Mouse (Mus musculus) retina, adult 2 months (tissue): ENCODE measurements around the gene Scp2.
"Not testable (repeated sequence)": the region's sequence is repeated elsewhere in the genome, so short reads cannot be mapped to it uniquely, and the experiment has no call there.

Experiments
- DNase-seq: peaks from one replicate; pipeline ENCODE4 v3.0.0-alpha.2; 2012; ENCODE audit warnings: low read depth, low spot score

Scp2 gene

DNA sequence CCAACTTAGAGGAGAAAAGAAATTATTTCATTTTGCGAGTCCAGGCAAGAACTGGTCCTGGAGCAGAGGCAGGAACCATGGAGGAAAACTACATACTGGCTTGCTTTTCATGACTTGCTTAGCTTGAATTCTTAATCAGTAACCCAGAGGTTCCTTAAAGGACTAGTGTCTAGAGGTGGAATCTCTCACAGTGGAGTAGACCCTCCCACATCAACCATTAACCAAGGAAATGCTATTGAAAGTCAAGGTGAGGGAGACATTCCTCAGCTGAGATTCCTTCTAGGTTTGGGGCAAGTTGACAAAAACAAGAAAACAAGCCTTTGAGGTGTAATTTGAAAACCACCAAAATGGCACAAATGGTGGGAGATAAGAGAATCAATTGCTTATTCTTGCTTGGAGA is at the start of gene Scp2:
TSS of gene Scp2 (minus strand) at position 119 of the 400 bp plus-strand sequence.
- no peak for DNase-seq

GRCm38 (mm10) chr4:108192821-108193323 is 48.1 kb upstream of the Scp2 start:
- no peak for DNase-seq

DNA sequence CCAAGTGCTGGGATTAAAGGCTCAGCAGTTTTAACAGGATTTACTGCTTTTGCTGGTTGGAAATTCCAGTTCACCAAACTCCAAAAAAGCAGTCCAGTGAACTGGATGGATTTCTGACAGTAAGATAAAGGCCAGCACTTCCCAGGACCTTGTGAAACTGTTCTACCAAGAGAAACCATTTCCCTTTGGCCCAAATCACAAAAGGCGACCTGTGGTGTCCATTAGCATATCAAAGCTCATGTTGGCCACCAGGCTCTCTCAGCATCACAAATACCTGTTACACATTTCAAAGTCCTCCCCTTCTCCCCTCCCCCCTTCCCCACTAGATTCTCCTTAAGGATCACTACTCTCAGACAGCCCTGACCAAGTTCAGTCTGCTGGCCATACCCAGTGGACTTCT is 37.5 kb upstream of the Scp2 start:
- no peak for DNase-seq

DNA sequence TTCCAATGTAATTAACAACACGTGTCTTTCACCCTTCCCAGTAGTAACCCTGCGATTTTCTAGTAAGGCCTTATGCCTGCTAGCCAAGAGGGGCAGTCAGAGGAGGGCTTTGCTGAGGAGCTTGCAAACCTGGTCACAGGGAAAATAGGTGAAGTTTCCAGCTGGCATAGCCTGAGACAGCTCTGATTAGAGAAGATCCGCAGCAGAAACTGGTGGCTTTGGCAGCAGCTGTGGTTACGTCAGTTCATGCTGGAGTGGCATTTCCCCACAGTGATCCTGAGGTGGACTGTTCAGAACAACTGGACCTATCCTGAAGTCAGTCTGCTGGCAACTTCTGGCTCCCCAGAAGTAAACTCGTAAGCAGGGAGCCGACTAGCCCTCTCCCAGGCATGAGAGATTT is 23.3 kb upstream of the Scp2 start:
- DNase-seq, result no peak

- DNase-seq, result no peak
Observed at GRCm38 (mm10) chr4:108166874-108167273, 22.1 kb upstream of the Scp2 start.

DNA sequence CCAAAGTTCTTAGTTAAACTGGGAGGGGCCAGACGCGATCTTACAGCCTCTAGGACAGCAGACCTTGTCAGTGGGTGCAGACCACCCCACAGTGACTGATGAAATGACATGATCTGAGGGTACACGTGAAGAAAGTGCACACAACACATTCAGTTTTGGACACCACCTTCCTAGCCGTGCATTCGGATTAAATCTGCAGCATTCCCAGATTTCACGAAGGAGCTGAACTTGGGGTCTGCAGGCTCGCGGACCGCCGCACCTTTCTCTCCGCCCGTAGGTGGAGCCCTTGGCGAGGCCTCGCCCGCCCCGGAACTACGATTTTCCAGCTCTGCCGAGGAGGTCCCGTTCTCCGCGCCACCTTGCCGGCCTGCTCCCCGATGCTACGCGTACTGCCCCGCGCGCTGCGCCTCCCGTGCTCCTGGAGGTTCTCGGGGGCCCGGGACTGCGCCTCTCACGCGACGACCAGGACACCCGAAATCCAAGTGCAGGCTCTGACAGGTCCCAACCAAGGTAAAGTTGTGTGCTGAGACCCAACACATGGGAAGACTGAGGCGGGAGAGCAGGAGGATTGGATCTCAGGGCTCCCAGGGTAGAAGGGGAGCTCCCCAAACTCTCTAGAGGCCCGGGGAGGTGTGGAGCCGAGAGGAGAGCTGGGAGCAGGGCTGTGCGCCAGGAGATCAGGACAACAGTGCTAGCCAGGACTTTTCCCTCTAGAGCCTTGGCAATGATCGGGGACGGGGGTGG is 20.5 kb upstream of the Scp2 start, which contains the start of gene Echdc2:
TSS of gene Echdc2 (plus strand) at position 286 of the 744 bp plus-strand sequence.
- DNase-seq, result no peak

GRCm38 (mm10) chr4:108163291-108163690 is 18.5 kb upstream of the Scp2 start:
- DNase-seq, result no peak

DNA sequence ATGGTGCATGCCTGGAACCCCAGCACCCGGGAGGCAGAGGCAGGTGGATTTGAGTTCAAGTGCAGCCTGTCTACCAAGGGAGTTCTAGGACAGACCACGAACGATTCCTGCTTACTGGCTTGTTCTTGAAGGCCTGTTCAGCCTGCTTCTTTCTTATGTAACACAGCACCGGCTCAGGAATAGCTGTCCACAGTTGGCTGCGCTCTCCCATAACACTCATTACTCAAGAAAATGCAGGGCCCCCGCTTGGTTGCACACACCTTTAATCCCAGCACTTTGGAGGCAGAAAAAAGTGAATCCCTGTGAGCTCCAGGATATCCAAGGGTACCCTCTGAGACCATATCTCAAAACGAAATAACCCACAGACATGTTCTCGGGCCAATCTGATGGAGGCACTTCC is 17.1 kb upstream of the Scp2 start:
- no peak for DNase-seq

GRCm38 (mm10) chr4:108155141-108155540 is 10.3 kb upstream of the Scp2 start:
- DNase-seq, result not testable (repeated sequence)

DNA sequence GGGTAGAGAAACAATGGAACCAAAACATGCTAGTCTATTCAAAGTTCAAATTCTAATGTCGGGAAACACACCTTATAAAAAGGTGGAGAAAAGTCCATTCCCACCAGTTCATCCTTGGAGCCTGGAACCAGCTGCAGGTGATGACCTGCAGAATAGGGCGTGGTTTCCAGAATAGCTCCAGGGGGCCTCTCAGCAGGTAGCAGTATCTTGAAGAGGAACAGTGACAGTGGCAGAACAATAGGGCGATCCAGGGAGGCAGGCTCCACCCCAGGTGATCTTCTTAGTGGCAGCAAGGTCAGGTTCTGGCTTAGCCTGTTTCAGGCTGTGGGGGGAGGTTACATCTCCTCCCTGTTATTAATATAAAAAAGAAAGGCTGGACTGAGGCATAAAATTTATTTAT is 756 bp upstream of the Scp2 start:
- DNase-seq, result not testable (repeated sequence)

DNA sequence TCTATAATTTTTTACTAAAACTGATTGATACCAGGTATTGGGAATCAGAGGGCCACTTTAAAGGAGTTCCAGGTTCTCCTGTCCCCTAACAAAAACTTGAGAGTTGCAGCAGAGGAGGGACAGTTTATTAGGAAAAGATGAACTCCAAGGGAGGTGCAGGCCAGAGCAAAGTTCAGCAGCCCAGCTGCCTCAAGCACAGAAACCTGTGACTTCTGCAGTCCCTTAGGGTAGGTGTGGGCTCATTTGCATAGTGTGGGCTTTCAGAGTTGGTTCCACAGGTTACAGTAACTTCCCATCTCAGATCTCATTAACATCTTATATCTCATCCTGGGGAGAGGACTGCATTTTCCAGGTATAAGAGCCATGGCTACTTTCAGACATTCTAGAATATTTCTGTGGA is 1.0 kb downstream of the Scp2 start:
- DNase-seq, result no peak

GRCm38 (mm10) chr4:108143178-108143577 is 1.6 kb downstream of the Scp2 start:
- not testable (repeated sequence) for DNase-seq

DNA sequence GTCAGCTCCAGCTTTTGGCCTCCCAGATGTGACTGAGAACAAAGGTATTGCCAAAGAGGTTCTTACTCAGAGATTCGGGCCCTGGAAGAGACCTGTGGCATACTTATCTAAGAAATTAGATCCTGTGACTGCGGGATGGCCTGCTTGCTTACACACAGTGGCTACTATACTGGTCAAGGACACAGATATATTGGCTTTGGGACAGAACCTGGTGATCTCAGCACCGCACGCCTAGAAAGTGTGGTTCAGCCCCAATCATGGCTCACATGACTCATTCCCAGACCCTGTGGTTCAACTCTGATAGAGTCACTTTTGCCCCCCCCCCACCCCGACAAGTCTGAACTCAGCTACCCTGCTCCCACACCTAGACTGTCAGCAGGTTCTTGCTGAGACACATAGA is 7.9 kb downstream of the Scp2 start:
- DNase-seq, result no peak

DNA sequence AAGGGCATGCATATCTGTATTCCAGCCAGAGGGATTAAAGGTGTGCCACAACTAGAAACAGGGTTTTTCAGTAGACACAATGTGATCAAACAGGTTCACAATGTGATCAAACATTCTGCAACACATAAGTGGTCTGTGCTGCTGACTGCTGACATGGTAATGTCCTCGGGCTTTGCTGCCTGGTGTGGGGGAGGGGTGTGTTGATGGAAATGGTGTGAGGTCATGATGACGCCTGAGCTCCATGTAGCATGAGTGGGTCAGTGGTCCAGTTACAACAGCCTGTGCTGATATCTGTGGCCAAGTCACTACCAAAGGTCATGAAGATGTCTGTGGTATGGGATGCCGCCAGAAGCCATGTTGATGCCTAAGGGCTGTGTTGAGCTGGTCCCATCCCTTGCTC is 14.3 kb downstream of the Scp2 start:
- DNase-seq, result no peak

DNA sequence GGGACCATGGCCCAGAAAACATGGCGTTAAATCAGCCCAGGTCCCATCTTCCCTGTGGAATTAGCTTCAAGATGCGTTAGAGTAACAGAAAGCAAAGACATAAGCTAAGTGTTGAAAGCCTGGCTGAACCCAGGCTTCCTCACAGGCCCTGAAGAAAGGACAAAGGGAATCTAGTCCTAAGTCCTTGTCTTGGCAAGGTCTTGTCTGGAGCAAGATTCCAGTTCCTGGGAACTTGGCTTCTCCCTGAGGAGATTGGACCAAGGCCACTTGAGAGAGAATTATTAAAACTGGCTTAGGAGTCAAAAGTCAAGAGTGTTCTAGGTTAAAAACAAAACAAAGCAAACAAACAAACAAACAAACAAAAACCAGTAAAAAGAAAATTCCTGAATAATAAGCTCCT is 16.5 kb downstream of the Scp2 start:
- DNase-seq, result no peak

- DNase-seq, result no peak
Observed at GRCm38 (mm10) chr4:108127516-108127915, 17.3 kb downstream of the Scp2 start.

DNA sequence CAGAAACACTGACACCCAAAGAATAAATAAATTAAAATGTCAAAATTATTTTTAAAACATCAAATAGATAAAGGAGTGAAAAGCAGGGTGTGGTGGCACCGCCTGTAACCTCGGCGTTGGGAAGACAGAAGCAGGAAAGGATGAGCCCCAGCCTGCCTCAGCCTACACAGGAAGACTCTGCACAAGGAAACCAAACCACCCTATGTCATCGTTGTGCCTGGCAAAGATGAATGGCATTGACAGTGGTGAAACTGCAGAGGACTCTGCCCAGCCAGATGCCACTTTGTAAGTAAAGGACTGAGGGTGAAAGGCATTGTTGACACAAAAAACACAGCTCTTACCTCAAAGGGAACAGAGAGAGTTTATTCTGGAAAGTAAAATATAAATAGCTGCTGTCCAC is 18.5 kb downstream of the Scp2 start:
- DNase-seq, result no peak

DNA sequence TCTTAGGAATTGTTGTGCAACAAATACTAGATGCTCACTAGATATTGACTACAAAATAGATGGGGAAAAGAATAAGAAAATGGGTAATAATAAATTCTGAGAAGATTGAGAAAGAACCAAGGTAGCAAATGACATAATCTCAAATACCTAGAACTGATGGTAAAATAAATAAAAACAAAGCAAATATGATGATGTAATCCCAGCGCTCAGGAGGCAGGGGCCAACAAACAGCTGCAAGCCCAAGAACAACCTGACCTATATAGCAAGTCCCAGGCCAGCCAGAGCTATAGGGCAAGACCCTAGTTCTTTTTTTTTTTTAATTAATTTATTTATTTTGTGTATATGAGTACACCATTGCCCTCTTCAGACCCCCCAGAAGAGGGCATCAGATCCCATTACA is 20.7 kb downstream of the Scp2 start:
- DNase-seq, result no peak

DNA sequence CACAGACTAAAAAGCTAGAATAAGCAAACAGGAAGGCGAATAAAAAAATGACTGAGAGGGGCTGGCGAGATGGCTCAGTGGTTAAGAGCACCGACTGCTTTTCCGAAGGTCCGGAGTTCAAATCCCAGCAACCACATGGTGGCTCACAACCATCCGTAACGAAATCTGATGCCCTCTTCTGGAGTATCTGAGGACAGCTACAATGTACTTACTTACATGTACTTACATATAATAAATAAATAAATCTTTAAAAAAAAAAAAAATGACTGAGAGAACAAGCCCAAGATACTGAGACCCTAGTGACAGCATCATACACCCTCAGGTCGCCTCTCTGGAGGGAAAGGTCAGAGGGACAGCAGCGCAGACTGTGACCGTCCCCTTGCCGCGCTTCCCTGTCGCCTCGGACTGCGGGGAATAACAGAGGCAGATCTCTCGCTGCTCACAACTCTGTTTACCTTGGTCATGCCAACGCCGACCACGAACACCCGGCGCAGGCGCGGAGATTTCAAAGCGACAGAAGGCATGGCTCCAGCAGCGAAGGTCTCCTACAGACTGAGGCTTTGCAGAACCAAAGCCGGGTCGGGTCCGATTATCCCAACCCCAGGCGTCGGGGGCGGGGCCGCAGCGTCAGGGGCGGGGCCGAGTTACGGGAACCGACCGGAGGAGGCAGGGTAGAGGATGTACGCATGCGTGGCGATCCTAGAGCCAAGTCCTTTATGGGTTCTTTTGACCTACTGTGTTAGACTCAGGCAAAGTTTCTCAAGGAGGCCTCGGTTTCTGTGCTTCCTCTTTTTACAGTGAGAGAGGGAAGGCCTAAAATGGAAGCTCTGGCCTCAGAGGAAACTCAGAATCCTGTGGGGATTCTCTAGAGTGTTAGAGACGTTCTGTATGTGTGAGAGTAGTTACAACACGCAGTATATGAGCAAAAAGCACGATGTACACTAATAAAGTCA is 26.6 kb downstream of the Scp2 start:
- DNase-seq, result peak; percentile 84

GRCm38 (mm10) chr4:108117488-108117887 is 27.3 kb downstream of the Scp2 start:
- DNase-seq, result no peak

DNA sequence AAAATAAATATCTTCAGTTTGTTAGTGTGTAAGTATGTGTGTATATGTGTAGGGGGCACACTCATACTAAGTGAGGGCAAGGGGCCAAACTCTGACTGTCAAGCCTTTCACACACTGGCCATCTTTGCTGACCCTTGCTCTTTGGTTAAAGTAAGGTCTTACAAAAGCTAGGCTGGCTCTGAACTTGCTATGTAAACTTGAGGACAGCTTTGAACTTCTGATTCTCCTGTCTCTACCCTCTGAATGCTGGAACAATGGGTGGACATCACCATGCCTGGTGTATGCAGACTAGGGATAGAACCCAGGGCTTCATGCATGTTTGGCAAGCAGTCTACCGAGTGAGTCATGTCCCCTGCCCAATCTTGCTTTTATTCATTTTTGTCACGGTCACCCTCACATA is 28.3 kb downstream of the Scp2 start:
- no peak for DNase-seq

- no peak for DNase-seq
Observed at GRCm38 (mm10) chr4:108110706-108111105, 34.1 kb downstream of the Scp2 start.
